Mouse (Mus musculus): ENCODE measurements at regions not wholly inside any gene's neighbourhood (a gene's known extent, or its start where the extent isn't known, plus 50 kb on each side); places are given as distances from the start of the nearest gene placed in this dataset.

GRCm38 (mm10) chr3:80081210-80081609, 196.9 kb downstream of the Fam198b start:
- TF ChIP-seq CTCF (IDR thresholded peaks at IDR 0.05; ENCODE audit: extremely low read depth, insufficient read length, insufficient replicate concordance, low read depth, low read length): no peak
- TF ChIP-seq POLR2A (IDR thresholded peaks at IDR 0.05; ENCODE audit: low read depth, low read length): no peak

Data from small intestine, adult 2 months (tissue).